Mouse (Mus musculus): ENCODE measurements around the gene Chpf2. TPM values are rescaled to one million over a fixed set of nuclear protein-coding genes. Genes with fewer than 3 reads are reported as not detected.
A peak's percentile ranks its signal among the peaks of the same experiment; 100 is the strongest.

Gene Chpf2
- total RNA-seq, 2 experiments from 2014 or later, result 12.4 to 14.3 TPM

DNA sequence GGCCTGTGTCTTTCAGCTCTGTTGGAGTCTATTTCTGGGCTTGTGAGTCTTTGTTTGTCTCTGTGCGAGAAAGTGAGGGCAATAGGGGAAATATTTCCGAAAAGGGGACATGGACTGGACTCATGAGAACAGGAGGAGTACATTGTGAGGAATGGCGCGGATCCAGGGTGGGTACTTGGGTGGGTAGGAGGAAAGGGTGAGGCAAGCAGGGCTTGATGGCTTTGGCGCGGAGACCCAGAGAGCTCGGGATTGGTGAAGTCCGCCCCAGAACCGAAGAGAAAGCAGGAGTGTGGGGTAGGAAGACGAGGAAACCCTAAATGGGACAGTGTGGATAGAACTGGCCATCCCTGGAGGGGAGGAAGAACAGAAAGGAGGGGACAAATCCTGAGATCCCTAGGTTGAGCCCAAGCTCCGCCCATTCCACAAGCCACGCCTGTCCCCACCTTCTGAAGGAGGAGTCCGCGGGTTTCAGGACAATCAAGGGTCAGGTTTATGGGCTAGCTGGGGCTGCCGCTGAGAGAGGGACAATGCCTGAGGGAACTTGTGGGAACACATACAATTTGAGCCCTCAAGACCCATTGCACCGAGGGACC is 16.3 kb downstream of the Chpf2 start:
- intact Hi-C loops (cut with DNase I), result no loop called here
- DNase-seq, result peak; percentile 88 to 91

DNA sequence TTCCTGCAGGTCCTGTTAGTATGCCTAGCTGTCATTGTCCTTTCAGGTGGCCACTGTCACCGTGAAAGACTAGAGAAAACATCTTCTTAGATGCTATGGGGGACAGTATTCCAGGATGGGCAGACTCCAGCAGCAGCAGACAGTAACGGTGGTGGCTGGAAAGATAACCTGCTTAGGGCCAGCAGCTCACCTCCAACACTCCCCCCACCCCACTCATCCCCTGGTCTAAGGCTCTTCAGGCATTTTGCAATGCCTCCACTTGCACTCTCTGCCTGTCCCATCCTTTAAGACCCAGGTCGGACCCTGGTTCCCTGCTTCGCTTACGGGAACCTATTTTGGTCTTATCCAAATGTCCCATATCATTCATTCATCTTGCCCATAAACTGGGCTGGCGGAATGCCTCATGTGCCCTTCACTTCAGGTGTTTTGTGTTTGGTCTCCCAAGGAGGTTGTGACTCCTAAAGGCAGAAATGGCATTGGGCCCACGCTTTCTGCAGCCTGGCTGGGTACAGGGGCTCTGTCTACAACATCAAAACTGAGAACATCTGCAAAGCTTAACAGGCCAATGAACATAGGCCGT is 17.0 kb downstream of the Chpf2 start:
- no peak for DNase-seq
- intact Hi-C loops (cut with DNase I), result no loop called here

DNA sequence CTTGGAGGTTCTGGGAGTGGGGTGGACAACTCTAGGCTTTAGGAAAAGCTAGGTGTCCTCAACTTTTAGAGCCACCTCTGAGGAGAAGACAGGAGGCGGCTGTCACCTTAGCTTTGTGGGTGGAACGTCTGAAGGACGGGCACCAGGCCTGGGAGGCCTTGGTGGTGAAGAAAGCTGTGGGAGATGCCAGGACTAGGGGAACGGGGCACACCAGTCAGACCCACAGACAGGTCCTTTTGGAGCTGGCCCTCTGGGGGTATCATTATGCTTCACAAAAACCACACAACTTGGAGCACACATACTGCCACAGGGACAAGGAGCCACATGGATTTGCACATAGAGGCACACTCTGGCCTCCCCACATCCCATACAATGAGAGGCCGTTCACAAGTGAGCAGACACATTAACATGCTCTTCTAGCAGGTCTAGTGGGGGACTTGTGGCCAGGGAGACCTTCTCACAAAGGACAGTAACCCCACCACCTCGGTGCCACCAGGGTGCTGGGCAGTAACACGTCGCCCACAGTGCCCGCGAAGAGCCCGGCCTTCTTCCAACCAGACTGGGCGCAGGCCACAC is 17.6 kb downstream of the Chpf2 start:
- intact Hi-C loops (cut with DNase I), result no loop called here
- no peak for DNase-seq

DNA sequence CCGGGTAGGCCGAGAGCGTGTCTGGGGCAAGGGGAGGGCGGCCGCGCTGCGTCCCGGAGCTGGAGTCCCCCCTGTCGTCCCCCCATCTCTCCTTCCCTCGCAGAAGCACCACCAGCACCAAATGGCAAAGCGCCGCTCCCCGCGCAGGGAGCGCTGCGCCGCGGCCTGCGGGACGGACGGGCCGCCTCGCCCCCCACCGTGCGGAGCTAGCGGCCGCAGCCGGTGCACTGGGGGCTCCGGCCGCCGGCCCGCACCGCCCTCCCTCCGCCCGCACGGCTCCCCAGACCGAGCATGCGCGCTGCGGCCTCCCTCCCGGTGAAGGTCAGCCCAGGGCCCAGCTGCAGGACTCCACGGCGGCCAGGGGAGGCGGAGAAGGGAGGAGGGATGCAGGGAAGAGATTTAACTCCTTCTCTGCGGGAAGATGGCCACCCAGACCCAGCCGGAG is 18.1 kb downstream of the Chpf2 start:
- peak; percentile 93 for DNase-seq
- intact Hi-C loops (cut with DNase I), result no loop called here

DNA sequence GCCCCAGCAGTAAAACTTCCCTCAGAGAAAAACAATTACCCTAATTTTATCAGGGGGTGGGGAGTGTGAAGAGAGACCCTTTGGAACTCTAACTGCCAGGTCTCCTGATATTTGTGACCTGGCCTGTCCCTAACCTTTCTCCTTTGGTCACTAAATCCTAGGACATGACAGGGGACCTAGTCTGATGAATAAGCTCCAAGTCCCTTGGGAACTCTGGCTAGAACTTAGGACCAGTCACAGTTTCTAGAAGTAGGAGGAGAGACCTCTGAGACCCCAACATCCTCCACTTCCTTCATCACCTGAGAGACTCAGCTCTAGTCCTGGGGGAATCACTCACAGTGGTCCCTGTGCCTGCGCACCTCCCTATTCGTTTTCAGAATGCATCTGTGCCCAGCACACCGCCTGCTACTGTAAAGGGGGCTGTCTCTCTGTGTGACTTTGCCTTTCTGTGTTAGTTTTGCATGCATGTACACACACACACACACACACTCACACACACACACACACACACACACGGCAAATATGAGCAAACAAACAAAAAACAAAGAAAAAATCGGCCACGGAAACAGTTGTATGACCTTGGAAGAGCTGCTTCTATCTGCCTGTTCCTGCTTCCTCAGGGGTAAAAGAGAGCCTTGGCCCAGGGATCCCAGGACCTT is 18.9 kb downstream of the Chpf2 start:
- intact Hi-C loops (cut with DNase I), result no loop called here
- DNase-seq, result no peak

DNA sequence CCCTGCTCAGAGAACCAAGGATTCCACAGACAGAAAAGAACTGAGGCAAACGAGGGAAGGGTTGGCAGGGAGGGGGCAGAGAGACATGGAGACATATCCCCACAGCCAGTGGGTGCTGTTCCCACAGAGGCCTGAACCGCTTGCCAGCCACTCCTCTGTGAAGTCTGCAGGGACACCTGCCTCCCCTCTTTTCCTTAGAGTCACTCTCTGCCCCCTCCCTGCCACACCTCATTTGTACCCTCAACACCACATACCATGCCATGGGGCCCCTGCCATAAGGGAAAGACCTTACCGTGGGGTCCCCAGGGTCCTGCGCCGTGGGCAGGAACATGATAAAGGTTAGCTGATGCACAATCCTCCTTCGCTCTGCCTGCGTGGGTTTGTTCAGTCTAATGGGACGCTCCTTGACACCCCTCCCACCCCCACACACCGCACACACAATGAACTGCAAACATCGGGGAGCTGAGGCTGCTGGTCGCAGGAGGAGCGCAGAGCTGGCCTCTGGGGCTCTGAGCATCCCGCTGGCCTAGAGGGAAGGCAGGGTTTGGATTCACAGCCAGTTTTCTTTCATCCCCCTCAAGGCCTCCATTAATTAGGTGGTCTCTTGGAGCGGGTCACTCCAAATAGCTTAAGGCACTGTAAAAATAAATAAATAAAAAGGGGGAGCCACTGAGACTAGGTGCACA is 19.6 kb downstream of the Chpf2 start:
- no peak for DNase-seq
- intact Hi-C loops (cut with DNase I), result no loop called here

DNA sequence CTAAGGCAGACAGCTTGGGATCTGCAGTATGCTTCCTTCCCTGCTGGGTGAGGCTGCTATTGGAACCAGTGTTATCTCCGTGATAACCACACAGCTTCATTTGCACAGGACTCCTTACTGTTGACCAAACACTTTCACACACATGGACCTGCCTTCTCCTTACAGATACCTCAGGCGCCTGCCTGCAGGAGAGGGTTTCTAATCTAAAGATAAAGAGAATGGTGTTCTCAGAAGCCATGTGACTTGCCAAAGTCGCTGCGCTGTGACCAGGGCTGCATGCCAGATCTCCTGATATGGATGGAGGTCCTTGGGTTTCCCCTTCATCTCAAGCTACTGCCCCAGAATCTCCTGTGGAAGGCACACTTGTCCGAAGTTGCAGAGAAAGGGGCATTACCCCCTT is 22.8 kb downstream of the Chpf2 start:
- no peak for DNase-seq
- intact Hi-C loops (cut with DNase I), result no loop called here

DNA sequence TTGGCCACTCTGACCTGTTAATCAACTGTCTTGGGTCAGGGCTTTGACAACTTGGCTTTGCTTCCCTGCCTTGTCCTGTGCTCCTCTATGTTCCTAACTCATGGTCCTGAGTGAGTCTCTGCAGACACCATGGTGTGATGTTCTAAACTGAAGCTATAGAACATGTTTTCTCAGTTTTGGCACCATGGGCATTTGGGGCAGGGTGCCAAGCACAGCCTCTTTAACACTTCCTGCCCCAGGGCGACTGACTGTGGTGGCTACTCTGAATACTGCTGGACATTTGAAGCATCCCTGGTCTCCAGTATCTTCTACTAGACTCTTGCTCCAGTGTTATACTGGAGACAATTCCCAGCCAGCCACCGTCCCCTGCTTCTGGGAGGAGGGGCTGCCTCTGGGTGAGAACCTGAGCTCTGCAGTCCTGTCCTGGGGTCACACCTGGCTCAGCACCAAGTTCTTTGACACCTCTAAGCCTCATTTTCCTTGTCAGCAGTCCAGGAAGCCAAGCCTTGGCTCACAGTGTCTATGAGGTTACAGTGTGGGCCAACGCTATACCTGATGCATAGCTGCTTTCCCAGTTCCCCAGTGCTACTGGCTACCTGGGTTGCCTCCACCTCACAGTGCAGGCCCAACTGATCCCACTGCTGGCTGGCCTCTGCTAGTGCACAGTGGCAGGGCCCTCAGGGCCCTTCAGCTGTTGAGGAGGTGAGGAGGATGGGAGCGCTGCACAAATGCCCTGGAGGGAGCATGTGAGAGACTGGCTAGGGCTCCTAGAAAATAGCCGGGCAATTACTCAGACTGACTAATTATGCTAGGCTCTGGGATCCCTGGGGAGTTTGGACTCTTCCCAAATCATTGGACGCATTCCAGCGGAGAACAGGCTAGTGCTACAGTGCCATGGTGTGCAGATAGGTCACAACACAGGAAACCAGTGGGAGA is 25.1 kb downstream of the Chpf2 start:
- peak in 1 of 2 experiments; percentile 43 for DNase-seq
- intact Hi-C loops (cut with DNase I), result no loop called here

DNA sequence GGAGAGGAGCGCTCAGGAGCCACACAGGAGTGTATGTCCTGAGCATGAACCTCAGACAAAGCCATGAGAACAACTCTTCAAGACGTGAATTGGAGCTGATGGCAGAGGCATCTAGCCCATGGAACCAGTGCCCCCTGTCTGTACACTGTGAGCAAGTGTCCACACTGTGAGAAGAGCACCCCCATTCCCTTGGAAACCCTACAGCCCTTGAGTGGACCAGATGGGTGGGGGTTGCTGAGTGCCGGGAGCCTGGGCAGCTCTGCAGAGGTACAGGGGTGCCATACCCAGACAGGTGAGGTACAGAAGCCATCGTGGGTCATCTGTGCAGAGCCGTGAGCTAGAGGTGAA is 25.7 kb downstream of the Chpf2 start:
- DNase-seq, result no peak
- intact Hi-C loops (cut with DNase I), result no loop called here

DNA sequence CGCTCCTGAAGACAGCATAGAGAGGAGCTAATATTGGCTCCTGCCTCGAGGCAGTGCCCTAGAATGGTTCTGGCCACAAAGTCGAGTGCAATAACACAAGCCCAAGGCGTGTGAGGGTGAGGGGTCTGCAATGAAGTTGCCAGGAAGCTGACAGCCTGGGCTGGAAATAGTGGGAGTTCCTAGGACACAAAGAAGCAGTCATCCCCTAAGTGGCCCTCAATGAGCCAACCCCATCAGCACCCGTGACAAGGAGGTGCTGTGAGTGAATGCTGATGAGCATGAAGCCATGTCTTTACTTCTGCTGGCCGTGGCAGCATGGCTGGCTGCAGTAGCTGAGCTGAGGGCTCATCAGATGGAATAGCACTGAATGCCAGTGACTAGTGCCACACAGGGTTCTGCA is 28.6 kb downstream of the Chpf2 start:
- intact Hi-C loops (cut with DNase I), result no loop called here
- DNase-seq, result no peak

DNA sequence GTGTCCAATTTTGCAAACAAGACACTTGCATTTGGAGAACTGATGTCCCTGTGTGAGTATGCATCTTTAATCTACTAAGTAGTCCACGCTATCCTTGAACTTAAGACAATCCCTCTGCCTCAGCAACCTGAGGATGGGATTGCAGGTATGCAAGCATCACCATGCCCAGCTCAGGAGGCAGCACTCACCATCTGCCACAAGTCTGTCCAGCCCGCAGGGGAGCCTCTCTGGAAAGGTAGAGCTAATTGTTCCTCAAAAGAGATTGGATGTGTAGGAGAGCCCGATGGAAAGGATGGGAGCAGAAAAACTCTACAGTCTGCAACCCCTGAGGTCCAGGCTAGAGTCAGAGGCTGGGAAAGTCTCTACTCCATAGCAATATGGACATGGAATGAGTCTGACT is 32.4 kb downstream of the Chpf2 start:
- intact Hi-C loops (cut with DNase I), result no loop called here
- DNase-seq, result no peak

DNA sequence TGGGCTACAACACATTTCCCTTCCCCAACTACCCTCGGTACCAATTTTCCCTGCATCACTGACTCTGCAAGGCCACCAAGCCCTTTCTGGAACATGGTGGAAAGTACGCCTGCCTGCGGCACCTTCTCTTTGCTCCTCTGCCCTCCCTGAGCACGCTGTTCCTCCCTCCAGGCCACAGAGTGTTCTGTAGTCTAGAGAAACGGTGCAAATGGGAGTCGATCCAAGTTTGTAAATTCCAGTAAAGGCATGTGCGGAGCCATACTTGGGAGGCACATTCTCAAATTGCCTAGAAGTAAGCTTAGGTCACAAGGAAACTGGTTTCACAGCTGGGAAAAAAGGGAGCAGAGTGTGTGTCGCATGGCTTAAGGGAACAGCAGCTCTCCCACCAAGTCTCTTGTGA is 33.6 kb downstream of the Chpf2 start:
- DNase-seq, result no peak
- intact Hi-C loops (cut with DNase I), result no loop called here

DNA sequence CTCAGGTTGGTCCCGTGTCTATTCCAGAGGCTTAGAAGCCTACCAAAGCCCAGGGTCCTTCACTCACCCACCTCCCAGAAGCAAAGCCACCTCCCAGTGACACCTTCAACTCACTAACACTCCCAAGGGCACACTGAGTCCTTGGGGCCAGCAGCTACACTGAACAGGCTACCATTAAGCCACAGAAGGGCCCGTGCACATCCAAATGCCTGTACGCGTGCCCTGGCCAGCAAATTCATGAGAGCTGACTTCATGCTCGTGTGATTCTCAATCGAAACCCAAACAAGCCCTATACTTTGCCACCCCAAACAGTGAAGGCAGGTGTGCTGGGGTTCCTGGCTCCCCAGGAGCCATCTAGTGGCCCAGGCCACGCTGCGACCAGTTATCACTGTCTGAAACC is 34.1 kb downstream of the Chpf2 start:
- DNase-seq, result no peak
- intact Hi-C loops (cut with DNase I), result no loop called here

DNA sequence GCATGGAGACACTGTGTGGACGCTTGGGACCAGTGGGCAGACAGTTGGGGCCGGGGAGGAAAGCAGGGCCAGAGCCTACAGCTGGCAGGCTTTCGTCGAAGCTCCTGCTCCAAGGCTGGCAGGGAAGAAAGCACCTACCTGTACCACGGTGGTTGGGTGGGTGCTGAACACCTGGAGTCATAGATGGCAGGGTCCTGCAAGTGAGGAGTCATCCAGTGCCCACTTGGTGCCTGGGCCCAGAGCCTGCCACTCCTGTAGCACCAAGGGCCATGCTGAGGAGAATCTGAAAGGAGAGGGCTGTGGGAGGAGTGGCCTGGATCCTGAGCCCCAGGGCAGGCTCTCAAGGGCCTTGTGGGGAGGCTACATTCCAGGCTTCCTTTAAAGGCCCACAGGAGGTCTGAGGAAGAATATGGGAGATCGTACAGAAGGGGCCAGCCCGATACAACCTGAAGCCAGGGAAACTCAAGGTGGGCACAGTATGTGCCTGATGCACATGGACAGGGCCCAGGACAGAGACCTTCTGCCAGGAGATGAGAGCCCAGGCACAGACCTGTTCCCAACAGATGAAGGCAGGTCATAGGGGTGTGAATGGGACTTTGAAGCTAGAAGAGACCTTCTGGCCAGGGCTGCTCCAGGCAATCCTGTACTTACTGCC is 36.0 kb downstream of the Chpf2 start:
- intact Hi-C loops (cut with DNase I), result no loop called here
- DNase-seq, result no peak

DNA sequence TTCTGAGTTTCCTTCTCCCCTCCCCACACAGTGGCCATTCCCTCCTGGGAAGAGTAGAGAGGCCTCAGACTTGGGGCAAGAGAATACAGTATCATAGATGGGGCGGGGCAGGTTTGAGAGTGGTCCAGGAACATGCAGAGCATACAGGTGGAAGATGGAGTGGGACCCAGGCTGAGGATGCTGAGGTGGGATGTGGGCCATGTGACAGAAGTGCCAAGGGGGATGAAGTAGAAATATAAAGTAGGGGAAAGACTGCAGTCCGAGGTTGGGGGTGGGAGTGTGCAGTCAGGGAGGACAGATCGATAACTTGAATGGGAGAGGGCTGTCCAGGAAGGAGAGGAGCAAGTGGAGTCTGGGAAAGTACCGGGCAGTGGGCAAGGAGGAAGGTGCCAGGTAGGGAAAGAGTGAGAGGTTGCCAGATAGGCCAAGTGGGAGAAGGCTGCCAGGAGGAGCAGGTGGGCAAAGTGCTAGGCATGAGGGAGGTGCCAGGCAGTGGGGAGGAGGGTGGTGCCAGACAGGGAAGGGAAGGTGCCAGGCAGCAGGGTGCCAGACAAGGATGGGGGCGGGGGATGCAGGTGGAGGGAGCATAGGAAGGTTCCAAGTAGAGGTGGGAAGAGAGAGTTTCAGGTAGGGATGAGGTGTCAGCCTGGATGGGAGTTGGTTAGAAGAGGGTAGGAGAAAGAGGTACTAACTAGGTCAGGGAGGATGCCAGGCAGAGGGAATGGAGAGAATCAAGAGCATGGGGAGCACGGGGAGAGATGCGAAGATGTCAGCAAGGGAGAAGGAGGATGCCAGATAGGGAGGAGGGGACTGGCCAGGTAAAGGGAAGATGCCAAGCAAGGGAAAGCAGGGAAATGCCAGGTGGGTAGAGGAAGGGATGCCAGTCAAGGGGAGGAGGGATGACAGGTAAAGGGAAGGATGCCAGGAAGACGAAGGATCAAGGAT is 36.8 kb downstream of the Chpf2 start:
- intact Hi-C loops (cut with DNase I), result no loop called here
- DNase-seq, result no peak

DNA sequence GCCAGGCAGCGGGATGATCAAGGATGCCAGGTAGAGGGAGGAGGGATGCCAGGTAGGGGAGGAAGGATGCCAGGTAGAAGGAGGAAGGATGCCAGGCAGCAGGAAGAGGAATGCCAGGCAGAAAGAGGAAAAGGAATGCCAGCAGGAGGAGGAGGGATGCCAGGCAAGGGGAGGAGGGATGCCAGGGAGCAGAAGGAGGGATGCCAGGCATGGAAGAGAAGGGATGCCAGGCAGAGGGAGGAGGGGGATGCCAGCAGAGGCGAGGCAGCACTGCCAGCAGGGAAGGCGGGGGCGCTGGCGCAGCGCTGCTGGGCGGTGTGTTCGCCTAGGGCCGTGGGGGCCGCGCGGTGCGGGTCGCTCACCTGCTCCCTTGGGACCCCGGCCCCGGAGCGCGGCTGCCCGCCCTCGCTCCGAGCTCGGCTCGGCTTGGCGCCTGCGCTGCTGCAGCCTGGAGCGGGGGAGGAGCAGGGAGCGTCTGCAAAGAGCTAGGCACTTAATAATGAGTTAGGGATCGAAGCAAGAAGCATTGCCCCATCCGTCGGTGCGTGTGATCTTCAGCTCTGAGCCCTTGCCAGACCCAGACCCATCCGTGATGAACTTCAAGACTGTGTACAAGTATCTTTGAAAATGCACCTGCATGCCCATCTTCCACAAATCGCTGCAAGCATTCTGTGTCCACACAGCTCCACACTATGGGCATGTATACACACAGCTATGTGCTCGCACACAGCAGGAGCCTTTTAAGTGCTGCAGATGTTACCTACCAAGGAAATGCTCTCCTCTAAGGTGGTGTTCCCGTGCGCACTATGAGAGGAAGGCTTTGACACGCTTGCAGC is 37.7 kb downstream of the Chpf2 start, which contains the start of gene Smarcd3:
Smarcd3 (minus strand) TSS at position 426 of the 836 bp plus-strand sequence.
- intact Hi-C loops (cut with DNase I), result no loop called here
- DNase-seq, result peak; percentile 29 to 59

DNA sequence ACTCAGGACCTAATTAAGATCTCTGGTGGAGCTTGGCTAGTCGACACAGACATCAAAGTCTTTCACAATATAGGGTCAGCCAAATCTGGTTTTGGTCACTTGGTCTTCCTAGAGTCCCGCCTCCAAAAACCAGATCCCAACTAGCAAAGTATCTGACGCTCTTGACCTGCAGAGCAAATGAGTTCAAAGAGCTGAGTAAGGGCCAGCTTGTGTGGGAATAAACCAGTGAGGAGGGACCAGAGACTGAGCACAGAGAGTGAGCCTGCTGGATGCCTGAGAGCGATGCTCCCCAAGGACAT is 38.2 kb downstream of the Chpf2 start:
- intact Hi-C loops (cut with DNase I), result no loop called here
- DNase-seq, result no peak

DNA sequence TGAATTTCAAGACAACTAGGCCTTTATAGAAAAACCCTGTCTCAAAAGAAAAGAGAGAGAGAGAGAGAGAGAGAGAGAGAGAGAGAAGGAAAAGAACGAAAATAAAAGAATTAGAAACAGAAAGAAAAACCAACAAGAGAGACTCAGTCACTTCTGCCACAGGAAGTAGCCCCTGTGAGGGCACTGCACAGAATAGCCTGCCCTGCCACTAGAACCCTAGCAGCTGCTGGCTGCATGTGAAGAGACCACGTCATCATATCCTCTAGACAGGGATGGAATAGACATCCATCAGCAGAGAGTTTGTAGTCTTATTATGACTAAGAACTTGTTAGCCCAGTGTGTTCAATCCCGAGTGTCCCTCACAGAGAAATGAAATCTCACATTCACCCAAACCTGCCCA is 43.2 kb downstream of the Chpf2 start:
- DNase-seq, result no peak
- intact Hi-C loops (cut with DNase I), result no loop called here
